Mouse (Mus musculus) adrenal gland, postnatal 4 days (tissue): ENCODE results near the gene Ap2s1. TPM values are rescaled to one million over a fixed set of nuclear protein-coding genes. Genes with fewer than 3 reads are reported as not detected.
"Not testable (repeated sequence)": the region's sequence is repeated elsewhere in the genome, so short reads cannot be mapped to it uniquely, and the experiment has no call there.

Source experiments
- DNase-seq, 2 experiments: peaks; one replicate each; pipeline ENCODE4 v3.0.0; 2021 to 2022; ENCODE audit warnings: low spot score in 2 of 2, mixed read lengths in 2 of 2
- long read RNA-seq, 2 experiments: library from polyadenylated mRNA; stranded (forward); transcript quantifications; one replicate each; pipeline ENCODE4 v2.0.0; 2021
- total RNA-seq, 2 experiments: library from RNA; stranded (reverse); gene quantifications; 2 replicates each; pipeline ENCODE4 v1.2.3; 2021

Gene Ap2s1
- 100 to 1,000 TPM; 169 to 179 TPM for total RNA-seq
- long read RNA-seq, experiment 1, transcript Ap2s1-201 (5 exons, 836 nt): major isoform, 86 of 94 reads
- long read RNA-seq, experiment 1, partial matches to known transcripts: 2 of 94 reads
- long read RNA-seq, experiment 1, other reads (novel, unspliced or antisense): 6 of 94 reads
- long read RNA-seq, experiment 2, transcript Ap2s1-201 (5 exons, 836 nt): major isoform, 89 of 94 reads
- long read RNA-seq, experiment 2, partial matches to known transcripts: 3 of 94 reads
- long read RNA-seq, experiment 2, other reads (novel, unspliced or antisense): 2 of 94 reads

- peak; percentile 78 to 91 for DNase-seq
These were observed at the start of gene Ap2s1 for GRCm38 (mm10) chr7:16738073-16738696. Ap2s1 (plus strand) TSS chr7:16738410.

DNA sequence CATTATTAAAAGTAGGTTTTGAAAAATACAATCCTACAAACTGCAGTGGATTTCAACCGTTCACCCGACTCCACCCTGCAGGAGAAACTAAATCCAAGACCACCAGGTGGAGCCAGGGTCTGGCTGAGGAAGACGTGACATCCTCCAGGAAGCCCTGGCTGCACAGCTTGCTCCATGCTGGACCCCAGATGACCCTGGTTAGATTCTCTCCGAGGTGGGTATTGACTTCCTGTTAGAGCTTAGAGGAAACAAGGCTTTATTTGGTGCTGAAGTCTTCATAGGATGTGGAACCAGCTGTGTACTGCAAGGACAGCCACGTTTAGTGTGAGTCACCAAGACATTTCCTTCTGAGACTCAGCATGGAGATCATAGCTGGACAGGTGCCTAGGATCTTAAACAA, 49.0 kb upstream of the Ap2s1 start:
- no peak for DNase-seq

DNA sequence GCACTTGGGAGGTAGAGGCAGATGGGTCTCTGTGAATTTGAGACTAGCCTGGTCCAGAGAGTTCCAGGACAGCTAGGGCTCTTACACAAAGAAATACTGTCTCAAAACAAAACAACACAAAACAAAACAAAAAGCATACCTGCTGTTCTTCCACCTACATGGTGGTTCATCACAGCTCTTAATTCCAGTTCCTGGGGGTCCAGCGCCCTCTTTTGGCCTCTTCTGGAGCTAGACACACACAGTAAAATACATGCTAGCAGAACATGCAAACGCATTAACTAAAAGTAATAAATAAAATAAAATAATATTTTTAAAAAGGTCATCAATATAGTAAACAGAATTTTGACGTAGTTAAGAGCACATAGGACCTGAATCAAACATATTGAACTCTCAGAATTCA, 43.2 kb upstream of the Ap2s1 start:
- DNase-seq: no peak

DNA sequence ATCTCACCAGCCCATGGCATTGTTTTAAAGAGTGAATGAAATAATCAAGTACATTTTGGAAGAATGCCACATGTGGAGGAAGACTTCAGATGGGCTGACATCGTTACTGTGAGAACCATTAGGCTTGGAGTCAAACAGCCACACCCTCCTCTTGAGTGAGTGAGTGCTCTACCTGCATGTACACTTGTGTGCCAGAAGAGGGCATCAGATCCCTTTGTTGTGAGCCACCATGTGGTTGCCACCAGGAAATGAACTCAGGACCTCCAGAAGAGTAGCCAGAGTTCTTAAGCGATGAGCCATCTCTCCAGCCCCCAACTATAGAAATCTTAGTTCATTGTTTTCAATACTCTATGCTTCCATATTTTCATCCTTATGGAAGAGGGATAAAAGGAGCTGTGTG, 39.2 kb upstream of the Ap2s1 start:
- no peak for DNase-seq

- DNase-seq: no peak
These were observed 37.6 kb upstream of the Ap2s1 start for GRCm38 (mm10) chr7:16700583-16700982.

- DNase-seq: no peak
These were observed 31.8 kb upstream of the Ap2s1 start for GRCm38 (mm10) chr7:16706385-16706784.

DNA sequence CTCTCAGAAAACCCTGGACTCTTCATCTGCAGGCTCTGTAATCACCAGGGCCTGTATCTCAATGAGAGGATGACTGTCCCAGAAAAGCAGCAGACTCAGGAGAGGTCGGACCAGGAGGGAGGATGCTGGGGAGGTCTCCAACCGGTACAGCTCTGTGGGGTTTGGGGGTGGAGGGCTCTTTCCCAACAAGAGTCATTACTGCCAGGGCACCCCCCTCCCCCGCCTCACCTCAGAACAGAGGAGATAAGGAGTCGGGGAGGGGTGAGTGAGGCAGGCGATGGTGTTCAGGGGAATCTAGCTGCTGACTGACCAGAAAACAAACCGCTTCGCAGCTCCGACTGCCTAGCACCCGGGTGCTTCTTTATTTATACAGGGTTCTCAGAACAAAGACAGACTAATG, 30.0 kb upstream of the Ap2s1 start:
- DNase-seq: no peak

DNA sequence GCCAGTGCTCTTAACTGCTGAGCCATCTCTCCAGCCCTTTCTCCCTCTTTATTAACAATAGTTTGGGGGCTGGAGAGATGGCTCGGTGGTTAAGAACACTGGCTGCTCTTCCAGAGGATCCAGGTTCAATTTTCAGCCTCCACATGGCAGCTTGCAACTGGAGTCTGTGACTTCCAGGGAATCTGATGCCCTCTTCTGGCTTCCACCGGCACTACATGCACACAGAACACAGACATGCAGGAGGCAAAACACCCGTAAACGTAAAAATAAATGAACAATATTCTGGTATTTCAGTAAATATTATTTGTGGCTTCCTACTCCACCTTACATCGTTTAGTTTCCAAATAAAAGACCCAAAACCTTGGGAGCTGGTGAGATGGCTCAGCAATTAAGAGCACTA, 27.6 kb upstream of the Ap2s1 start:
- no peak for DNase-seq

GRCm38 (mm10) chr7:16712633-16713415, 25.4 kb upstream of the Ap2s1 start:
- no peak for DNase-seq

- not testable (repeated sequence) for DNase-seq
These were observed 21.6 kb upstream of the Ap2s1 start for GRCm38 (mm10) chr7:16716456-16717152.

DNA sequence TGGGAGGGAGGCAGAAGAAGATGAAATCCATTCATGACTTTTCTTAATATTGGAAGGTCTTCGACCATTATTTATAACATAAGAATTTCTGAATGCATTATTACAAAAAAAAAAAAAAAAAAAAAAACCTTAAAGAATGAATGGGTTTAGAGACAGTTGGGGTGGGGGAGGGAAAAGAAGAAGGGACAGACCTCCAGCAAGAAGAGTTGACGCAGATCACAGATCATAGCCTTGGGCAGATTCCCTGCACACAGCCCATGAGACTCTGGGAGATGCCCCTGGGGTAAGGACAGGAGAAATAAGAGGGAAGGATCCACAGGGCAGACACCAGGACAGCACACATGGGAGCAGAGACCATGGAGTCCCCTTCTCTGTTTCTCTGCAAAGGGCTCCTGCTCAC, 16.6 kb upstream of the Ap2s1 start, which contains the start of gene Ceacam9:
Gene Ceacam9 (plus strand): TSS at position 301 of the 400 bp plus-strand sequence.
- DNase-seq: no peak

DNA sequence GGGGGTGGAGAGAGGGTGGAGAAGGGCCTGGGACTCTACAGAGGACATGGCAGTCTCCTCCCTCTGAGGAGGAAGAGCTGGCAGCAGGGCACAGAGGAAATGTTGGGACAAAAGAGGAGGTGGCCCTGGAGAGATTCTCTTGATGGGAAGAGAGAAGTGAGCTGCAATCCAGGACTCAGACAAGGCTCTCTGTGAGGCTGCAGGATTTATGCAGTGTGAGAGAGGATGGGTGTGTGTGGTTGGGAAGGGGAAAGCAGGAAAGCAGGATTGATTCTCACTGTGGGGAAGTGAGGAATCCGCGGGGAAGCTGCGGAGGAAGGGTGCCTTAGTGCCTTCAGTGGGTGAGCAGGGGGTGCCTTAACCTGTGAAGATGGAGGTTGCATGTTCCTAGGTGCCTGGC, 15.7 kb upstream of the Ap2s1 start:
- DNase-seq: not testable (repeated sequence)

GRCm38 (mm10) chr7:16728596-16729348, 9.4 kb upstream of the Ap2s1 start:
- DNase-seq: peak; percentile 33 to 62

- DNase-seq: not testable (repeated sequence)
These were observed 8.6 kb upstream of the Ap2s1 start for GRCm38 (mm10) chr7:16729563-16729962.

DNA sequence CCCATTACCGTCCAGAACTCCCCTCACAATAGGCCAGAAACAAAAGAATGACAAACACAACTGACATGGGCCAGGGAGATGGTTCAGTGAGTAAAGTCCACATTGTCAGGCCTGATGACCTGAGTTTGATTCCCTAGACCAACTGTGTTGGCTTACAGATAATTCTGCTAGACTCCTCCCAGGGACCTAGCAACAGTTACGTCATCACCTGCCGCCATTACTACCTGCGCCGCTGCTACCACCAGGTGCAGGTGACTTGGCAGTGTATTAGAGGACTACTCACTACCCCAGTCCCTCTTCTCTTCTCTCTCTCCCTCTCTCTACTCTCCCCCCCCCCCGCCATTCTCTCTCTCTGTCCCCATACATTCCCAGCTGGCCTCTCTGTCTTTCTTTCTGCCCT, 7.4 kb upstream of the Ap2s1 start:
- no peak for DNase-seq

GRCm38 (mm10) chr7:16731893-16732422, 6.3 kb upstream of the Ap2s1 start:
- no peak for DNase-seq

GRCm38 (mm10) chr7:16737606-16738072, 571 bp upstream of the Ap2s1 start:
- DNase-seq: no peak

GRCm38 (mm10) chr7:16739056-16739604, 920 bp downstream of the Ap2s1 start:
- no peak for DNase-seq

DNA sequence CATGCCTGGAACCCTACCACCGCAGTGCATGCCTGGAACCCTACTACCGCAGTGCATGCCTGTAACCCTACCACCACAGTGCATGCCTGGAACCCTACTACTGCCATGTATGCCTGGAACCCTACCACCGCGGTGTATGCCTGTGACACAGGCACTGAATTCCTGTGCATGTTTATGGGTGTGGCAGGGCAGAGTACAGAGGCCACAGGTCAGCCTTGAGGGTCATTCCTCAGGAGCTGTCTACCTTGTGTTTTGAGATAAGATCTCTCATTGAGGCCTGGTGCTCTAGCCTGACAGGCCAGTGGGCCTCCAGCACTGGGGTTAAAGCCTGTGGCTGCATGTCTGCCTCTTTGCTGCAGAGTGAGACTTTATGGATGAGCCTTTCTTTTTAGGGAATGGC, 7.2 kb downstream of the Ap2s1 start:
- DNase-seq: no peak

GRCm38 (mm10) chr7:16746093-16746492, 7.9 kb downstream of the Ap2s1 start:
- DNase-seq: no peak
